Mouse (Mus musculus) CH12F3 (cell line): ENCODE data around the gene Vmn2r13.
"Not testable (repeated sequence)": the region's sequence is repeated elsewhere in the genome, so short reads cannot be mapped to it uniquely, and the experiment has no call there.

Source experiments
- in situ Hi-C: fragments of 300-500 bp; cut with MboI; formaldehyde crosslinking; loops from 2 replicates; pipeline ENCODE4 v1.14.3; 2020; ENCODE audit warnings: low sequenced_read_pairs

Gene Vmn2r13

GRCm38 (mm10) chr5:109192099-109192498 lies at the start of gene Vmn2r13:
Vmn2r13 (minus strand) TSS chr5:109192199.
- in situ Hi-C loops: not testable (repeated sequence)

- in situ Hi-C loops: no loop called here
These were observed 32.6 kb upstream of the Vmn2r13 start, which contains the start of gene Vmn2r14 for GRCm38 (mm10) chr5:109224608-109225007. Vmn2r14 (minus strand) TSS chr5:109224708.

- in situ Hi-C loops: not testable (repeated sequence)
These were observed 25.1 kb downstream of the Vmn2r13 start for GRCm38 (mm10) chr5:109166851-109167250.

- in situ Hi-C loops: no loop called here
These were observed 31.9 kb downstream of the Vmn2r13 start for GRCm38 (mm10) chr5:109160121-109160520.

- in situ Hi-C loops: not testable (repeated sequence)
These were observed 32.4 kb downstream of the Vmn2r13 start for GRCm38 (mm10) chr5:109159576-109159975.

GRCm38 (mm10) chr5:109158488-109159485 lies 33.2 kb downstream of the Vmn2r13 start:
- in situ Hi-C loops: not testable (repeated sequence)

- in situ Hi-C loops: no loop called here
These were observed 52.5 kb downstream of the Vmn2r13 start for GRCm38 (mm10) chr5:109139546-109139945.

GRCm38 (mm10) chr5:109136731-109137130 lies 55.3 kb downstream of the Vmn2r13 start:
- in situ Hi-C loops: no loop called here
